Mouse (Mus musculus): Measurements from ENCODE around the gene Galnt12. TPM values are rescaled to one million over a fixed set of nuclear protein-coding genes. Genes with fewer than 3 reads are reported as not detected.
A peak's percentile ranks its signal among the peaks of the same experiment; 100 is the strongest.

The Galnt12 gene
- polyA plus RNA-seq, 1 experiment from 2014 or later = 10.0 TPM

- Histone ChIP-seq H3K36me3 (ENCODE audit: control insufficient read depth, insufficient read depth, low read length) (no peaks in the 10 kb centered on the region), H3K27ac (ENCODE audit: low read depth, low read length) (peak overlapping the region; percentile 47), H3K9me3 (ENCODE audit: control insufficient read depth, low read length) (no peaks in the 10 kb centered on the region), H3K4me3 (ENCODE audit: low read length) (no peak overlapping the region), H3K27me3 (ENCODE audit: control insufficient read depth, insufficient read depth, low read length) (no peaks in the 10 kb centered on the region), H3K4me2 (replicated peaks; ENCODE audit: low read depth, low read length) (no peak overlapping the region), H3K4me1 (ENCODE audit: control insufficient read depth, insufficient read depth, low read length) (0 out of 2 replicates have a peak, but pooled peaks cover 13% of the 10 kb centered on the region), H3K9ac (ENCODE audit: low read depth, low read length) (peak overlapping the region; percentile 7; the same call in 1 of the 2 replicates)
- WGBS = 32% methylated on average over 9 of the region's 9 CpGs
- no peak for ATAC-seq (ENCODE audit: low FRiP score, low TSS enrichment)
These were observed 47.5 kb downstream of the Galnt12 start for GRCm38 (mm10) chr4:47138967-47139777.

GRCm38 (mm10) chr4:47140301-47140700, 48.6 kb downstream of the Galnt12 start:
- H3K4me3 ChIP-seq (ENCODE audit: low read length) = no peak overlapping the region
- 0 out of 2 replicates have a peak, but pooled peaks cover 13% of the 10 kb centered on the region for H3K4me1 ChIP-seq (ENCODE audit: control insufficient read depth, insufficient read depth, low read length)
- H3K4me2 ChIP-seq (replicated peaks; ENCODE audit: low read depth, low read length) = no peak overlapping the region
- 58% methylated on average over 3 of the region's 3 CpGs for WGBS
- no peaks in the 10 kb centered on the region for H3K36me3 ChIP-seq (ENCODE audit: control insufficient read depth, insufficient read depth, low read length)
- ATAC-seq (ENCODE audit: low FRiP score, low TSS enrichment) = no peak
- no peak overlapping the region for H3K27ac ChIP-seq (ENCODE audit: low read depth, low read length)
- H3K9me3 ChIP-seq (ENCODE audit: control insufficient read depth, low read length) = no peaks in the 10 kb centered on the region
- H3K27me3 ChIP-seq (ENCODE audit: control insufficient read depth, insufficient read depth, low read length) = no peaks in the 10 kb centered on the region
- H3K9ac ChIP-seq (ENCODE audit: low read depth, low read length) = no peak overlapping the region

- Histone ChIP-seq H3K9ac (ENCODE audit: low read depth, low read length) (no peak overlapping the region), H3K9me3 (ENCODE audit: control insufficient read depth, low read length) (no peaks in the 10 kb centered on the region), H3K27me3 (ENCODE audit: control insufficient read depth, insufficient read depth, low read length) (no peaks in the 10 kb centered on the region), H3K36me3 (ENCODE audit: control insufficient read depth, insufficient read depth, low read length) (no peaks in the 10 kb centered on the region), H3K4me1 (ENCODE audit: control insufficient read depth, insufficient read depth, low read length) (0 out of 2 replicates have a peak, but pooled peaks cover 9% of the 10 kb centered on the region), H3K27ac (ENCODE audit: low read depth, low read length) (no peak overlapping the region), H3K4me2 (replicated peaks; ENCODE audit: low read depth, low read length) (no peak overlapping the region), H3K4me3 (ENCODE audit: low read length) (no peak overlapping the region)
- ATAC-seq (ENCODE audit: low FRiP score, low TSS enrichment) = no peak
- WGBS = 82% methylated on average over 10 of the region's 10 CpGs
These were observed 49.9 kb downstream of the Galnt12 start for GRCm38 (mm10) chr4:47141444-47142154.

GRCm38 (mm10) chr4:47143849-47144248, 52.1 kb downstream of the Galnt12 start:
- no peak overlapping the region for H3K27ac ChIP-seq (ENCODE audit: low read depth, low read length)
- H3K9ac ChIP-seq (ENCODE audit: low read depth, low read length) = no peak overlapping the region
- ATAC-seq (ENCODE audit: low FRiP score, low TSS enrichment) = no peak
- H3K27me3 ChIP-seq (ENCODE audit: control insufficient read depth, insufficient read depth, low read length) = no peaks in the 10 kb centered on the region
- no peak overlapping the region for H3K4me2 ChIP-seq (replicated peaks; ENCODE audit: low read depth, low read length)
- H3K9me3 ChIP-seq (ENCODE audit: control insufficient read depth, low read length) = no peaks in the 10 kb centered on the region
- H3K36me3 ChIP-seq (ENCODE audit: control insufficient read depth, insufficient read depth, low read length) = no peaks in the 10 kb centered on the region
- 74% methylated on average over 6 of the region's 6 CpGs for WGBS
- H3K4me1 ChIP-seq (ENCODE audit: control insufficient read depth, insufficient read depth, low read length) = 0 out of 2 replicates have a peak, but pooled peaks cover 9% of the 10 kb centered on the region
- H3K4me3 ChIP-seq (ENCODE audit: low read length) = no peak overlapping the region

GRCm38 (mm10) chr4:47145341-47145740, 53.6 kb downstream of the Galnt12 start:
- Histone ChIP-seq H3K9me3 (ENCODE audit: control insufficient read depth, low read length) (no peaks in the 10 kb centered on the region), H3K4me1 (ENCODE audit: control insufficient read depth, insufficient read depth, low read length) (0 out of 2 replicates have a peak, but pooled peaks cover 7% of the 10 kb centered on the region), H3K27ac (ENCODE audit: low read depth, low read length) (no peak overlapping the region), H3K9ac (ENCODE audit: low read depth, low read length) (no peak overlapping the region), H3K4me3 (ENCODE audit: low read length) (no peak overlapping the region), H3K4me2 (replicated peaks; ENCODE audit: low read depth, low read length) (no peak overlapping the region), H3K27me3 (ENCODE audit: control insufficient read depth, insufficient read depth, low read length) (no peaks in the 10 kb centered on the region), H3K36me3 (ENCODE audit: control insufficient read depth, insufficient read depth, low read length) (no peaks in the 10 kb centered on the region)
- ATAC-seq (ENCODE audit: low FRiP score, low TSS enrichment) = no peak
- 91% methylated on average over 6 of the region's 6 CpGs for WGBS

GRCm38 (mm10) chr4:47146561-47146960, 54.9 kb downstream of the Galnt12 start:
- no peak for ATAC-seq (ENCODE audit: low FRiP score, low TSS enrichment)
- H3K27me3 ChIP-seq (ENCODE audit: control insufficient read depth, insufficient read depth, low read length) = no peaks in the 10 kb centered on the region

GRCm38 (mm10) chr4:47149963-47150362, 58.3 kb downstream of the Galnt12 start:
- Histone ChIP-seq H3K4me3 (ENCODE audit: low read length) (no peak overlapping the region), H3K36me3 (ENCODE audit: control insufficient read depth, insufficient read depth, low read length) (no peaks in the 10 kb centered on the region), H3K4me1 (ENCODE audit: control insufficient read depth, insufficient read depth, low read length) (0 out of 2 replicates have a peak, but pooled peaks cover 17% of the 10 kb centered on the region), H3K4me2 (replicated peaks; ENCODE audit: low read depth, low read length) (no peak overlapping the region), H3K9me3 (ENCODE audit: control insufficient read depth, low read length) (no peaks in the 10 kb centered on the region), H3K27me3 (ENCODE audit: control insufficient read depth, insufficient read depth, low read length) (no peaks in the 10 kb centered on the region), H3K27ac (ENCODE audit: low read depth, low read length) (no peak overlapping the region), H3K9ac (ENCODE audit: low read depth, low read length) (no peak overlapping the region)
- WGBS = 22% methylated on average over 3 of the region's 3 CpGs
- ATAC-seq (ENCODE audit: low FRiP score, low TSS enrichment) = no peak

More at GRCm38 (mm10) chr4:47146561-47146960, 54.9 kb downstream of the Galnt12 start:
- Histone ChIP-seq H3K4me1 (ENCODE audit: control insufficient read depth, insufficient read depth, low read length) (0 out of 2 replicates have a peak, but pooled peaks cover 13% of the 10 kb centered on the region), H3K4me2 (replicated peaks; ENCODE audit: low read depth, low read length) (no peak overlapping the region), H3K27ac (ENCODE audit: low read depth, low read length) (no peak overlapping the region), H3K36me3 (ENCODE audit: control insufficient read depth, insufficient read depth, low read length) (no peaks in the 10 kb centered on the region), H3K4me3 (ENCODE audit: low read length) (no peak overlapping the region), H3K9me3 (ENCODE audit: control insufficient read depth, low read length) (no peaks in the 10 kb centered on the region), H3K9ac (ENCODE audit: low read depth, low read length) (no peak overlapping the region)
- 81% methylated on average over 4 of the region's 4 CpGs for WGBS

GRCm38 (mm10) chr4:47150806-47151205, 59.1 kb downstream of the Galnt12 start:
- WGBS = 78% methylated on average over 3 of the region's 3 CpGs
- 0 out of 2 replicates have a peak, but pooled peaks cover 17% of the 10 kb centered on the region for H3K4me1 ChIP-seq (ENCODE audit: control insufficient read depth, insufficient read depth, low read length)
- no peaks in the 10 kb centered on the region for H3K36me3 ChIP-seq (ENCODE audit: control insufficient read depth, insufficient read depth, low read length)
- H3K27ac ChIP-seq (ENCODE audit: low read depth, low read length) = no peak overlapping the region
- no peak overlapping the region for H3K4me2 ChIP-seq (replicated peaks; ENCODE audit: low read depth, low read length)
- no peak overlapping the region for H3K4me3 ChIP-seq (ENCODE audit: low read length)
- ATAC-seq (ENCODE audit: low FRiP score, low TSS enrichment) = no peak
- no peaks in the 10 kb centered on the region for H3K27me3 ChIP-seq (ENCODE audit: control insufficient read depth, insufficient read depth, low read length)
- no peaks in the 10 kb centered on the region for H3K9me3 ChIP-seq (ENCODE audit: control insufficient read depth, low read length)
- H3K9ac ChIP-seq (ENCODE audit: low read depth, low read length) = no peak overlapping the region
